Mouse (Mus musculus): ENCODE measurements around the gene Wnt3a. TPM values are rescaled to one million over a fixed set of nuclear protein-coding genes. Genes with fewer than 3 reads are reported as not detected.

The Wnt3a gene
- polyA plus RNA-seq, 1 experiment from 2014 or later: 1.6 TPM

DNA sequence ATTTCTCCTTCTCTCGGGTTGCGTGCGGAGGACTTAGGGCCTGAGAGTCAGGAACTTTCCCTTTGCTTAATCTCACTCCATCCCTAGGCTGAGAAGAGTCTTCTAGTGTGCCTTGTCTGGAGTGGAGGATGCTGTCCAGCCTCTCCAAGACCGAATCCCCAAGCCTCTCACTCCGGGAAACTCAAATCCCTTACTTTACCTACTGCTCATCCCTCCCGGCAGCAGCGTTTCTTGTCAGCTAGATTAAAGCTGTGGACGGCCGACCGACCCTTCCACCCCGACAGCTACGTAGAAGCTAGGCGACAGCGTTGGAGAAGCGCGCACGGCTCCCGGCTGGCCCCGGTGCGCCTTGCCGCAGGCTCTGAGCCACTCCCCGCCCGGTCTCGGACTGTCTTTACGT is 846 bp downstream of the Wnt3a start:
- Histone ChIP-seq H3K27ac (no peak overlapping the region), H3K4me3 (replicated peaks) (peak overlapping the region; percentile 39), H3K36me3 (no peaks in the 10 kb centered on the region), H3K4me1 (replicated peaks) (peaks cover 19% of the 10 kb centered on the region), H3K9ac (replicated peaks) (no peak overlapping the region), H3K27me3 (peaks cover 97% of the 10 kb centered on the region), H3K9me3 (no peaks in the 10 kb centered on the region), H3K4me2 (peak overlapping the region; percentile 61)
- WGBS: under 1% methylated on average over 25 of the region's 25 CpGs
- no peak for ATAC-seq (ENCODE audit: insufficient number of reproducible peaks, insufficient read depth, low FRiP score, low TSS enrichment, low read depth)

DNA sequence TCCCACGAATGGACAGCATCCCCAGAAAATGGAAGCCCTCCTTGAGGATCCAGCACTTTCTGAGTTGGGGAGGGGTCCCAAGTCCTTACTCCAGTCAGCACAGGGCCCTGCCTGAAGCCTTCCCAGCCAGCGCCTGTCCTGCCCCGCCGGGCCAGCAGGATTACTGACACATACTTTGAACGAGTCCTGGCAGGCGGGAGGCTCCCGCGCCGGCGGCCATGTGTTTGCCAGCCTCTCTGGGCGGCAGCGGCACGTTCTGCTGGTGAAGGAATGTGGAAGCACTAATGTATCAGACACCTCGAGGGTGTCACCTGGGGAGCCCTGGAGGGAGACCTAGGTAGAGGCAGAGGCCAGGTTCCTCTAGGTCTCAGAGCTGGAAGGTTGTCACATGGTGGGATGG is 6.4 kb downstream of the Wnt3a start:
- Histone ChIP-seq H3K27me3 (peaks cover 93% of the 10 kb centered on the region), H3K27ac (no peak overlapping the region), H3K4me3 (replicated peaks) (no peak overlapping the region), H3K4me1 (replicated peaks) (peaks cover 6% of the 10 kb centered on the region), H3K9ac (replicated peaks) (no peak overlapping the region), H3K9me3 (no peaks in the 10 kb centered on the region), H3K4me2 (no peak overlapping the region), H3K36me3 (no peaks in the 10 kb centered on the region)
- WGBS: 27% methylated on average over 14 of the region's 14 CpGs
- ATAC-seq (ENCODE audit: insufficient number of reproducible peaks, insufficient read depth, low FRiP score, low TSS enrichment, low read depth): no peak

DNA sequence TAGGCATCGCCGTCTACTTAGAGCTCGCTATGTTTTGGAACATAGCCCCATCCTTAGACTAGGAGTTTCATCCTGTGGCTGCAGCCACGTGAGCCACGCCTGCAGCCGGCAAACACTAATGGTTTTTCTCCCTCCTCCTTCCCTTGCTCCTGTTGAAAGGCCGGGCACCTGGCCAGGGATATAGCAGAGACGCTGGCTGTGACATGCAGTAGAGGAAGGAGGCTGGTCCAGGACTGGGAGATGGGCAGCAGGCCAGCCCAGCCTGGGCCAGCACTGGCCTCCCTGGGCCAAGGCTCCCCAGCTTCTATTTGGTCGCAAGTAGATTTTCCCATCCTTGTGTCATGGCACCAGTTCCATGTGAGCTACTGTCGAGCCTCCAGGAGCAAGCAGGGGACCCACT is 7.6 kb downstream of the Wnt3a start:
- H3K4me2 ChIP-seq: no peak overlapping the region
- 73% methylated on average over 10 of the region's 10 CpGs for WGBS
- no peak for ATAC-seq (ENCODE audit: insufficient number of reproducible peaks, insufficient read depth, low FRiP score, low TSS enrichment, low read depth)
- H3K9ac ChIP-seq (replicated peaks): no peak overlapping the region
- H3K4me3 ChIP-seq (replicated peaks): no peak overlapping the region
- no peaks in the 10 kb centered on the region for H3K9me3 ChIP-seq
- H3K4me1 ChIP-seq (replicated peaks): no peaks in the 10 kb centered on the region
- H3K36me3 ChIP-seq: no peaks in the 10 kb centered on the region
- no peak overlapping the region for H3K27ac ChIP-seq
- H3K27me3 ChIP-seq: peaks cover 85% of the 10 kb centered on the region

DNA sequence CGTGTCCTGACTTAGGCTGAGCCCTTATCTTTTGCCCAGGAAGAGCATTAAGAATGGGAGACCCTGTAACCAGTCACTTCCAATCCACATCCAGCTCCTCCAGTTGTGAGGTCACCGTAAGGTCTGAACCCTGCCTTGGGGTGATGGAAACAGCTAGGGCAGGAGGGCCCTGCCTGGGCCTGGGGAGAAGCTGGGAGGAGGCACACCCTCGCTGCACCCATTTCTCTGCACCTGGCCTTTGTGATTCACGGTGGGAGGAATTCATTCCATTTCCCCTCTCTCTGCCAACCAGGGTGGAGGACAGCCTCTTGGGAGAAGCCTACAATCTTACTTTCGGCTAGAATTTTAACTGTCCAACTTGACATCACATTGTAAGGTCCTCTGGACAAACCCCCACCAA is 8.4 kb downstream of the Wnt3a start:
- 75% methylated on average over 5 of the region's 5 CpGs for WGBS
- H3K9ac ChIP-seq (replicated peaks): no peak overlapping the region
- no peak overlapping the region for H3K27ac ChIP-seq
- ATAC-seq (ENCODE audit: insufficient number of reproducible peaks, insufficient read depth, low FRiP score, low TSS enrichment, low read depth): no peak
- no peak overlapping the region for H3K4me2 ChIP-seq
- no peaks in the 10 kb centered on the region for H3K9me3 ChIP-seq
- H3K4me3 ChIP-seq (replicated peaks): no peak overlapping the region
- H3K36me3 ChIP-seq: no peaks in the 10 kb centered on the region
- H3K27me3 ChIP-seq: peaks cover 84% of the 10 kb centered on the region
- H3K4me1 ChIP-seq (replicated peaks): no peaks in the 10 kb centered on the region

DNA sequence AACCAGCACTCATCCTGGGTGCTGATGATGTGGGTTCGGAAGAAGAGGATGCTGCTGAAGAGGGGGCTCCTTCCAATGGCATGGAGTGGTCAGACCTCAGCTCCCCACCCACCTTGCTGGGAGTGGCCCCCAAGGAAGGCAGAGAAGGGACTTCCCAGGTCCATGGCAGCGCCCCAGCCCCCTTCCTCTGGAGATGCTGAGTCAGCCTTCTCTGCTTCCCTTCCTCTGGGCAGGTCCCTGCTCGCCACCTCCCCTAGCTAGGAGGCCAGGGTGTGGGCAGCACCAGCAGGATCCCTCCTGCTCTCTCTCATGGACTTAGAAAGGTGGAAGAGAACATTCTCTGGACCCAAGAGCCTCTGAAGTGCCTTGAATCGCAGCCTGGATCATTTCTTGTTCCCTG is 12.5 kb downstream of the Wnt3a start:
- WGBS: 72% methylated on average over 4 of the region's 4 CpGs
- Histone ChIP-seq H3K27ac (no peak overlapping the region), H3K4me1 (replicated peaks) (no peaks in the 10 kb centered on the region), H3K9me3 (no peaks in the 10 kb centered on the region), H3K36me3 (no peaks in the 10 kb centered on the region), H3K9ac (replicated peaks) (no peak overlapping the region), H3K27me3 (peaks cover 69% of the 10 kb centered on the region), H3K4me2 (no peak overlapping the region), H3K4me3 (replicated peaks) (no peak overlapping the region)
- ATAC-seq (ENCODE audit: insufficient number of reproducible peaks, insufficient read depth, low FRiP score, low TSS enrichment, low read depth): no peak

DNA sequence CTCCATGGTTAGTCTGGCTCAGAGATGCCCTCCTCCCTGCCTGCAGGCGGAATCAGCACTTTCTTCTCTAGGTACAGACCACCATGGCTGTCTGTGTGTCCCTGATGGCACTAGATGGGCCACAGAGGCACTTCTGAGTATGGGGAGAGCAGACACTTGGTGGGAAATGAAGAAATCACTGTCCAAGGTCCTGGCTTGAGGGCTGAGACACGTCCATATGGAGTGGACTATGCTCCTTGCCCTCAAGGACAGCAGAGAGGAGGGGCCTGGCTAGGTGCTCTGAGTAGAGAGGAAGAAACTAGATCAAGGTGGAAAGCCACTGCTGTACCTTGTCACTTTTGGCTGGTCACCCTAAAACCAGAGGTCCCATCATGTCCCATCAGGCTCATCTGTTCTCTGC is 13.7 kb downstream of the Wnt3a start:
- no peaks in the 10 kb centered on the region for H3K36me3 ChIP-seq
- WGBS: 36% methylated on average over 2 of the region's 2 CpGs
- peaks cover 58% of the 10 kb centered on the region for H3K27me3 ChIP-seq
- no peaks in the 10 kb centered on the region for H3K9me3 ChIP-seq
- no peak overlapping the region for H3K4me3 ChIP-seq (replicated peaks)
- no peak overlapping the region for H3K9ac ChIP-seq (replicated peaks)
- no peak overlapping the region for H3K27ac ChIP-seq
- no peaks in the 10 kb centered on the region for H3K4me1 ChIP-seq (replicated peaks)
- H3K4me2 ChIP-seq: no peak overlapping the region
- no peak for ATAC-seq (ENCODE audit: insufficient number of reproducible peaks, insufficient read depth, low FRiP score, low TSS enrichment, low read depth)

DNA sequence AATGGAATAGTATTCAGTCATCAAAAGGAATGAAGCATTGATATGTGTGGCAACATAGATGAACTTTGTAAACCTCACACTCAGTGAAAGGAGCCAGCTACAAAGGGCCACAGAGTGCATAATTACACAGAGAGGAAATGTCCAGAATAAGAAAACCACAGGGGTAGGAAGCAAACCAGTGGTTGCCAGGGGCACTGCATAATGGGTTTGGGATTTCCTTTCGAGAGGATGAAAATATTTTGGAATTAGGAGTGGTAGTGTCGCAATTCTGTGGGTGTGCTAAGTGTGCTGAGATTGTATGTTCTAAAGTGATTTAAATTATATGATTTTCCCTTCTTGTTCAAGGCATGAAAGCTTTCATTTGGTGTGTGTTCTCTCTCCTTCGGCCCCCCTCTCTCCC is 16.4 kb downstream of the Wnt3a start:
- no peak for ATAC-seq (ENCODE audit: insufficient number of reproducible peaks, insufficient read depth, low FRiP score, low TSS enrichment, low read depth)
- WGBS: 65% methylated on average over 3 of the region's 3 CpGs
- Histone ChIP-seq H3K9ac (replicated peaks) (no peak overlapping the region), H3K4me1 (replicated peaks) (no peaks in the 10 kb centered on the region), H3K4me2 (no peak overlapping the region), H3K36me3 (no peaks in the 10 kb centered on the region), H3K27ac (no peak overlapping the region), H3K9me3 (no peaks in the 10 kb centered on the region), H3K27me3 (peaks cover 44% of the 10 kb centered on the region), H3K4me3 (replicated peaks) (no peak overlapping the region)

DNA sequence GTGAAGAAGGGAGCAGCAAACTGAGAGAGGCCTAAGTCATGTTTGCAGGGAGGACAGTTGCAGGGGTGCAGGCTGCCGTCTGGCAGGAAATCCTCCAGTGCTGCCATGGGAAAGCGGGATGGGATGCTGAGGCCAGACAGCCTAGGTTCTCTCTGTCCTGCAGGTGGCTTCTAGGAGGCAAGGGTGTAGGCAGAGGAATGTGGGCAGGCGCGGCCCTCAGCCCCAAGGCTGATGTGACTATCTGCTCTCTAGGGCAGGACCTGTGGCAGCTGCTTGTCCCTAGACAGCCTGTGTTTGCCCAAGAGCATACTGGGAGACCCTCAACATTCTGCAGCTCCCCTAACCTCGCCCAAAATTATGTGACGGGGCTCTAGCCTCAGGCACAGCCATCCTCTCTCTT is 23.8 kb downstream of the Wnt3a start:
- no peak for ATAC-seq (ENCODE audit: insufficient number of reproducible peaks, insufficient read depth, low FRiP score, low TSS enrichment, low read depth)
- Histone ChIP-seq H3K9ac (replicated peaks) (no peak overlapping the region), H3K27ac (no peak overlapping the region), H3K36me3 (no peaks in the 10 kb centered on the region), H3K4me3 (replicated peaks) (no peak overlapping the region), H3K9me3 (0 out of 2 replicates have a peak, but pooled peaks cover 4% of the 10 kb centered on the region), H3K27me3 (peaks cover 66% of the 10 kb centered on the region), H3K4me1 (replicated peaks) (peaks cover 15% of the 10 kb centered on the region), H3K4me2 (no peak overlapping the region)
- WGBS: 49% methylated on average over 6 of the region's 6 CpGs

DNA sequence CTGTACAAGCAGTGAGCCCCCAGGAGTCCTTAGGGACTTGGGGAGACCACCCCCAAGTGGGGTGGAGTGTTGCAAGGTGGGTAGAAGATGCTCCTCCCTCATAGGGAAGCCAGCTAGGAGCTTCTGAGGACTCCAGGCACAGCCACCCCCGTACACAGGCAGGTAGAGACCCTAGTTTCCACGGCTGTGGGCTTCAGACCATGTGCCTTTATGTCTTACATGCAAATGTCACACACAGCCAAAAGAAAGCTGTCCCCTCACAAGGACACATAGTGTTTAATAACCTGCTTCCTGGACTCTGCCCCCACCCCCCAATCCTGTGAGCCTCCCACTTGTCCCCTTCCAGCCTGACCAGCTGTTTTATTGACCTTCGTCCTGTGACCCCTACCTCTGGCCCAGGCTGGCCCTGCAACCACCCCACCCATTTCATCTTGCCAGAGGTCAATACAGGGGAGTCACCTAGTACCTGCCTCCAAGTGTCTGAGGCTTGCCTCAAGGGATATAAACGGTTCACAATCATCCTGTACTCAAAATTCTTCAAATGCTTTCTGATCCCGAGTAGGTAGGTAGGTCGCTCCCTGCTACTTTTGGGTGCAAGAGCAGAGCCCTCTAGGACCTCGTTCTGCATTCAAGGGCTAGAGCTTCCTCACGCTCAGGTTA is 25.3 kb downstream of the Wnt3a start:
- H3K27ac ChIP-seq: no peak overlapping the region
- WGBS: 51% methylated on average over 8 of the region's 8 CpGs
- peaks cover 64% of the 10 kb centered on the region for H3K27me3 ChIP-seq
- H3K9me3 ChIP-seq: 0 out of 2 replicates have a peak, but pooled peaks cover 4% of the 10 kb centered on the region
- no peak for ATAC-seq (ENCODE audit: insufficient number of reproducible peaks, insufficient read depth, low FRiP score, low TSS enrichment, low read depth)
- H3K4me1 ChIP-seq (replicated peaks): peaks cover 15% of the 10 kb centered on the region
- no peak overlapping the region; the same call in 1 of the 2 replicates for H3K4me2 ChIP-seq
- H3K9ac ChIP-seq (replicated peaks): no peak overlapping the region
- no peak overlapping the region for H3K4me3 ChIP-seq (replicated peaks)
- no peaks in the 10 kb centered on the region for H3K36me3 ChIP-seq

DNA sequence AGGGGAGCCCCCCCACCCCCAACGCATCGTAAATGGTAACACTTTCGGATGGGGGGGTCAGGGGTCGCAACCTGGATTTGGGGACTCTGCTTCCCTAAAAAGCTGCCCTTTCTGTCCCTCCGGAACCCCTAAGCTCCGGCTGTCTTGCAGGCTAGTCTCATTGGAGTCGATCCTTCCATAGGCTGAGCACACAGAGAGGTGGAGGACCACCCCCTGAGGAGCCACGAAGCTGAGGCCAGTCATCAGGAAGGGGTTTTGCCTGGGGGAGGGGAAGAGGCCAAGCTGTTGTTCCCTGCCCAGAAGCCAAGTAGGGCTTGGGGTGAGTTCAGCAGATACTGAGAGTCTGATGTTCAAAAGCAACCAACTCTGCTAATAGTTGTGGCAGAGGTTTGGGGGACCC is 26.0 kb downstream of the Wnt3a start:
- no peak; the same call in 1 of the 2 replicates for ATAC-seq (ENCODE audit: insufficient number of reproducible peaks, insufficient read depth, low FRiP score, low TSS enrichment, low read depth)
- H3K27ac ChIP-seq: no peak overlapping the region
- H3K4me2 ChIP-seq: peak overlapping the region; percentile 88
- peaks cover 64% of the 10 kb centered on the region for H3K27me3 ChIP-seq
- H3K4me3 ChIP-seq (replicated peaks): peak overlapping the region; percentile 57
- H3K9ac ChIP-seq (replicated peaks): peak overlapping the region; percentile 56
- no peaks in the 10 kb centered on the region for H3K36me3 ChIP-seq
- H3K4me1 ChIP-seq (replicated peaks): peaks cover 15% of the 10 kb centered on the region
- WGBS: 2% methylated on average over 8 of the region's 8 CpGs
- H3K9me3 ChIP-seq: 0 out of 2 replicates have a peak, but pooled peaks cover 4% of the 10 kb centered on the region

DNA sequence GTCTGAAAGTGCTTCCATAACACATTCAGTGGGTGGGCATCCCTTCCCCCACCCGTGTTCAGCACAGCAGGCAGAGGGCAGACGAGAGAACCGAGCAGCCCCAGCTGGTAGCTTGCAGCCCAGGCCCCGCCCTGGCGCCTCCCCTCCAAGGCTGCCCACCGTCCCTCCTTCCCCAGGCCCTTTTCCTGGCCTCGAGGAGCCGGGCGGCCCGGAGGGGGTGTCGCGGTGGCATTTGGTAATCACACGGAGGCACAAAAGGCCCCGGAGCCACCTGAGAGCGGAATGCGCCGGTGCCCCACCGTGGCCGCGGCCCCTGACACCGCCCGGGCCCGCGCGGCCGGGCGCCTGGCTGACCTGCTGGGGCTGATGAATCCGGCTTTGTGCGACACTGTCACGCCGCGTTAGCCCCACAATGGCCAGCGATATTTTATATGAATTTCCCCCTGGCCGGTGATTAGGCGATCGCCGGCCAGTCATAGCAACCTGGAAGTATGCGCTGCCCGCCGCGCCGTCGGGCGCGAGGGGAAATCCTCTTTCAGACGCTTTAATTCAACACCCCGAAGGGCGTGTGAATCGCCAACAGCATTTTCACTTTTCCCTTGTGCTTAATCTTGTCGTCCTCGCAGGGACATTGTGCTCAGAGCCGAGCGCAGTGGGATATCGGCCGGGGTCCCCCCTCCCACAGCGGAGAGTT is 26.5 kb downstream of the Wnt3a start:
- Histone ChIP-seq H3K27ac (no peak overlapping the region), H3K9ac (replicated peaks) (peak overlapping the region; percentile 56), H3K27me3 (peaks cover 61% of the 10 kb centered on the region), H3K4me2 (peak overlapping the region; percentile 88), H3K4me1 (replicated peaks) (peaks cover 15% of the 10 kb centered on the region), H3K36me3 (no peaks in the 10 kb centered on the region), H3K4me3 (replicated peaks) (peak overlapping the region; percentile 57), H3K9me3 (0 out of 2 replicates have a peak, but pooled peaks cover 4% of the 10 kb centered on the region)
- peak; percentile 71; the same call in 1 of the 2 replicates for ATAC-seq (ENCODE audit: insufficient number of reproducible peaks, insufficient read depth, low FRiP score, low TSS enrichment, low read depth)
- WGBS: 1% methylated on average over 56 of the region's 56 CpGs

All from limb, embryonic 12.5 days (tissue).